Mouse (Mus musculus): ENCODE data around the gene Speg. TPM values are rescaled to one million over a fixed set of nuclear protein-coding genes. Genes with fewer than 3 reads are reported as not detected.

Gene Speg
- polyA plus RNA-seq, 1 experiment = 12.1 TPM

GRCm38 (mm10) chr1:75442171-75442570, 67.1 kb downstream of the Speg start:
- Histone ChIP-seq H3K27me3 (ENCODE audit: control insufficient read depth, insufficient read depth, low read length) (peaks cover 5% of the 10 kb centered on the region; the same call in 1 of the 2 replicates), H3K36me3 (ENCODE audit: control insufficient read depth, insufficient read depth, low read length) (no peaks in the 10 kb centered on the region), H3K27ac (ENCODE audit: control insufficient read depth, insufficient read depth, low read length) (no peak overlapping the region), H3K4me3 (ENCODE audit: control insufficient read depth, insufficient read depth, low read length) (no peak overlapping the region), H3K4me1 (replicated peaks; ENCODE audit: control insufficient read depth, insufficient read depth, low read length) (no peaks in the 10 kb centered on the region)
- TF ChIP-seq CTCF (IDR thresholded peaks at IDR 0.05; ENCODE audit: borderline replicate concordance, control insufficient read depth, extremely low read depth, insufficient read depth, low read length, poor library complexity) (no peak), POLR2A (IDR thresholded peaks at IDR 0.05; ENCODE audit: control insufficient read depth, extremely low read depth, insufficient read depth, low read length, poor library complexity) (no peak)
- WGBS = 97% methylated on average over 9 of the region's 9 CpGs
- no peak for DNase-seq

- no peak for TF ChIP-seq POLR2A (IDR thresholded peaks at IDR 0.05; ENCODE audit: control insufficient read depth, extremely low read depth, insufficient read depth, low read length, poor library complexity)
- TF ChIP-seq CTCF (IDR thresholded peaks at IDR 0.05; ENCODE audit: borderline replicate concordance, control insufficient read depth, extremely low read depth, insufficient read depth, low read length, poor library complexity) = no peak
- no peaks in the 10 kb centered on the region for H3K4me1 ChIP-seq (replicated peaks; ENCODE audit: control insufficient read depth, insufficient read depth, low read length)
- H3K36me3 ChIP-seq (ENCODE audit: control insufficient read depth, insufficient read depth, low read length) = no peaks in the 10 kb centered on the region
- no peak for DNase-seq
- H3K27ac ChIP-seq (ENCODE audit: control insufficient read depth, insufficient read depth, low read length) = no peak overlapping the region
- no peak overlapping the region for H3K4me3 ChIP-seq (ENCODE audit: control insufficient read depth, insufficient read depth, low read length)
- H3K27me3 ChIP-seq (ENCODE audit: control insufficient read depth, insufficient read depth, low read length) = peaks cover 10% of the 10 kb centered on the region; the same call in 1 of the 2 replicates
- WGBS = 96% methylated on average over 8 of the region's 8 CpGs
Measured at GRCm38 (mm10) chr1:75442811-75443210, 67.7 kb downstream of the Speg start.

- no peaks in the 10 kb centered on the region for H3K36me3 ChIP-seq (ENCODE audit: control insufficient read depth, insufficient read depth, low read length)
- no peak for TF ChIP-seq POLR2A (IDR thresholded peaks at IDR 0.05; ENCODE audit: control insufficient read depth, extremely low read depth, insufficient read depth, low read length, poor library complexity)
- TF ChIP-seq CTCF (IDR thresholded peaks at IDR 0.05; ENCODE audit: borderline replicate concordance, control insufficient read depth, extremely low read depth, insufficient read depth, low read length, poor library complexity) = no peak
- no peaks in the 10 kb centered on the region for H3K4me1 ChIP-seq (replicated peaks; ENCODE audit: control insufficient read depth, insufficient read depth, low read length)
- no peak overlapping the region for H3K4me3 ChIP-seq (ENCODE audit: control insufficient read depth, insufficient read depth, low read length)
- no peak overlapping the region for H3K27ac ChIP-seq (ENCODE audit: control insufficient read depth, insufficient read depth, low read length)
- WGBS = 84% methylated on average over 13 of the region's 13 CpGs
- DNase-seq = no peak
- peaks cover 10% of the 10 kb centered on the region; the same call in 1 of the 2 replicates for H3K27me3 ChIP-seq (ENCODE audit: control insufficient read depth, insufficient read depth, low read length)
Measured at GRCm38 (mm10) chr1:75443247-75444024, 68.3 kb downstream of the Speg start.

- DNase-seq = no peak
- 63% methylated on average over 3 of the region's 3 CpGs for WGBS
- no peaks in the 10 kb centered on the region for H3K4me1 ChIP-seq (replicated peaks; ENCODE audit: control insufficient read depth, insufficient read depth, low read length)
Measured at GRCm38 (mm10) chr1:75444208-75444607, 69.1 kb downstream of the Speg start.

GRCm38 (mm10) chr1:75445141-75445701, 70.1 kb downstream of the Speg start:
- WGBS = 10% methylated on average over 9 of the region's 9 CpGs
- no peaks in the 10 kb centered on the region for H3K36me3 ChIP-seq (ENCODE audit: control insufficient read depth, insufficient read depth, low read length)
- DNase-seq = no peak
- H3K27ac ChIP-seq (ENCODE audit: control insufficient read depth, insufficient read depth, low read length) = no peak overlapping the region
- H3K4me3 ChIP-seq (ENCODE audit: control insufficient read depth, insufficient read depth, low read length) = no peak overlapping the region
- TF ChIP-seq CTCF (IDR thresholded peaks at IDR 0.05; ENCODE audit: borderline replicate concordance, control insufficient read depth, extremely low read depth, insufficient read depth, low read length, poor library complexity) (no peak), POLR2A (IDR thresholded peaks at IDR 0.05; ENCODE audit: control insufficient read depth, extremely low read depth, insufficient read depth, low read length, poor library complexity) (no peak)
- peaks cover 25% of the 10 kb centered on the region; the same call in 1 of the 2 replicates for H3K27me3 ChIP-seq (ENCODE audit: control insufficient read depth, insufficient read depth, low read length)
- H3K4me1 ChIP-seq (replicated peaks; ENCODE audit: control insufficient read depth, insufficient read depth, low read length) = no peaks in the 10 kb centered on the region

More at GRCm38 (mm10) chr1:75444208-75444607, 69.1 kb downstream of the Speg start:
- Histone ChIP-seq H3K36me3 (ENCODE audit: control insufficient read depth, insufficient read depth, low read length) (no peaks in the 10 kb centered on the region), H3K4me3 (ENCODE audit: control insufficient read depth, insufficient read depth, low read length) (no peak overlapping the region), H3K27ac (ENCODE audit: control insufficient read depth, insufficient read depth, low read length) (no peak overlapping the region), H3K27me3 (ENCODE audit: control insufficient read depth, insufficient read depth, low read length) (peaks cover 17% of the 10 kb centered on the region; the same call in 1 of the 2 replicates)
- TF ChIP-seq CTCF (IDR thresholded peaks at IDR 0.05; ENCODE audit: borderline replicate concordance, control insufficient read depth, extremely low read depth, insufficient read depth, low read length, poor library complexity) (no peak), POLR2A (IDR thresholded peaks at IDR 0.05; ENCODE audit: control insufficient read depth, extremely low read depth, insufficient read depth, low read length, poor library complexity) (no peak)

- H3K4me1 ChIP-seq (replicated peaks; ENCODE audit: control insufficient read depth, insufficient read depth, low read length) = no peaks in the 10 kb centered on the region
- H3K27ac ChIP-seq (ENCODE audit: control insufficient read depth, insufficient read depth, low read length) = no peak overlapping the region
- DNase-seq = peak; percentile 58
- no peak overlapping the region for H3K4me3 ChIP-seq (ENCODE audit: control insufficient read depth, insufficient read depth, low read length)
- H3K27me3 ChIP-seq (ENCODE audit: control insufficient read depth, insufficient read depth, low read length) = peaks cover 27% of the 10 kb centered on the region; the same call in 1 of the 2 replicates
- WGBS = 1% methylated on average over 22 of the region's 22 CpGs
- no peak for TF ChIP-seq POLR2A (IDR thresholded peaks at IDR 0.05; ENCODE audit: control insufficient read depth, extremely low read depth, insufficient read depth, low read length, poor library complexity)
- peak; percentile 89 for TF ChIP-seq CTCF (IDR thresholded peaks at IDR 0.05; ENCODE audit: borderline replicate concordance, control insufficient read depth, extremely low read depth, insufficient read depth, low read length, poor library complexity)
- no peaks in the 10 kb centered on the region for H3K36me3 ChIP-seq (ENCODE audit: control insufficient read depth, insufficient read depth, low read length)
Measured at GRCm38 (mm10) chr1:75445751-75446611, 70.9 kb downstream of the Speg start.
